Mouse (Mus musculus) forebrain, embryonic 11.5 days (tissue): ENCODE results near the gene Med9. TPM values are rescaled to one million over a fixed set of nuclear protein-coding genes. Genes with fewer than 3 reads are reported as not detected.

Experiments used
- ATAC-seq: fragments of 200-750 bp; cut with Nextera tagmentation; replicated peaks from 2 replicates; pipeline ENCODE4 v1.8.0; 2017; ENCODE audit warnings: moderate TSS enrichment; ENCODE audit not compliant: low FRiP score
- DNase-seq: peaks from one replicate; pipeline ENCODE4 v3.0.0-alpha.2; 2017; ENCODE audit warnings: low spot score
- H3K27ac ChIP-seq: fragments of 300-500 bp; sonication (generic); 2 replicates; pipeline ENCODE4 v1.5.1; 2014; ENCODE audit warnings: low read depth, low read length
- H3K27me3 ChIP-seq: fragments of 300-500 bp; sonication (generic); 2 replicates; pipeline ENCODE4 v1.6.1; 2014; ENCODE audit warnings: mild to moderate bottlenecking, low read length, mixed read lengths; ENCODE audit not compliant: control insufficient read depth, insufficient read depth
- H3K36me3 ChIP-seq: fragments of 300-500 bp; sonication (generic); 2 replicates; pipeline ENCODE4 v1.6.1; 2014; ENCODE audit warnings: mild to moderate bottlenecking, low read length, moderate library complexity, mixed read lengths; ENCODE audit not compliant: control insufficient read depth, insufficient read depth
- H3K4me1 ChIP-seq: fragments of 300-500 bp; sonication (generic); replicated peaks from 2 replicates; pipeline ENCODE4 v1.6.1; 2014; ENCODE audit warnings: low read length, mixed read lengths; ENCODE audit not compliant: control insufficient read depth, insufficient read depth
- H3K4me2 ChIP-seq: fragments of 300-500 bp; sonication (generic); 2 replicates; pipeline ENCODE4 v1.6.1; 2014; ENCODE audit warnings: low read depth, mild to moderate bottlenecking, low read length, moderate library complexity, mixed read lengths; ENCODE audit not compliant: severe bottlenecking
- H3K4me3 ChIP-seq: fragments of 300-500 bp; sonication (generic); 2 replicates; pipeline ENCODE4 v1.5.1; 2014; ENCODE audit warnings: low read depth, low read length
- H3K9ac ChIP-seq: fragments of 300-500 bp; sonication (generic); 2 replicates; pipeline ENCODE4 v1.6.1; 2014; ENCODE audit warnings: low read length
- H3K9me3 ChIP-seq: fragments of 300-500 bp; sonication (generic); 2 replicates; pipeline ENCODE4 v1.6.1; 2016; ENCODE audit warnings: low read length, mixed read lengths; ENCODE audit not compliant: control insufficient read depth
- WGBS: fragments of 180-500 bp; shearing (Covaris S2); extraction: QIAGEN DNeasy Blood & Tissue Kit; methylation state at CpG from one replicate; pipeline ENCODE4 v1.1.7; 2014; 5-methylcytosine and 5-hydroxymethylcytosine counted together
- polyA plus RNA-seq: library from polyadenylated mRNA; unstranded; fragments of >200 nt; fragmentation: Nextera tagmentation; extraction: Ambion mirVana; gene quantifications from 2 replicates; pipeline ENCODE4 v1.2.1, GENCODE M21; 2014

Gene Med9
- polyA plus RNA-seq, 1 experiment from 2014 or later: 51.3 TPM

DNA sequence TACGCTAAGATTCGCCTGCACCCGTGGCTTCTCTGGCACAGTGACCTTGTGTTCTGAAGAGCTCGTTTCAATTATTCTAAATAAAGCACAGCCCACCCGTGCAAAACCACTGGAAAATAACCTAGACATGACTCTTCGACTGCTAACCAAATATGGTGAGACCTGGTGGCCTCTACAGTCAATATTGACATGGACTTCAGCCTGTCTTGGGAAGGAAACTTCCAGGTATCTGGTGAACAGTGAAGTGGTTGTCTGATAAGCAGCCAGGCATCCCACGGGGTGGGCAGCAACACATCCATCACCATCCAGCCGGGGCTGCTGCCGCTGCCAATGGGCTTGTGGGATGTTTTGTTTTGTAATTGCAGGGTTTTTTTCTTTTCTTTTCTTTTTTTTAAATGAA lies 46.3 kb downstream of the Med9 start:
- no peak for ATAC-seq
- Histone ChIP-seq H3K9ac (no peak overlapping the region), H3K27me3 (no peaks in the 10 kb centered on the region), H3K4me2 (no peak overlapping the region), H3K36me3 (no peaks in the 10 kb centered on the region), H3K4me1 (no peaks in the 10 kb centered on the region), H3K27ac (no peak overlapping the region), H3K4me3 (no peak overlapping the region), H3K9me3 (no peaks in the 10 kb centered on the region)
- WGBS: 89% methylated on average over 9 of the region's 9 CpGs
- DNase-seq: no peak

DNA sequence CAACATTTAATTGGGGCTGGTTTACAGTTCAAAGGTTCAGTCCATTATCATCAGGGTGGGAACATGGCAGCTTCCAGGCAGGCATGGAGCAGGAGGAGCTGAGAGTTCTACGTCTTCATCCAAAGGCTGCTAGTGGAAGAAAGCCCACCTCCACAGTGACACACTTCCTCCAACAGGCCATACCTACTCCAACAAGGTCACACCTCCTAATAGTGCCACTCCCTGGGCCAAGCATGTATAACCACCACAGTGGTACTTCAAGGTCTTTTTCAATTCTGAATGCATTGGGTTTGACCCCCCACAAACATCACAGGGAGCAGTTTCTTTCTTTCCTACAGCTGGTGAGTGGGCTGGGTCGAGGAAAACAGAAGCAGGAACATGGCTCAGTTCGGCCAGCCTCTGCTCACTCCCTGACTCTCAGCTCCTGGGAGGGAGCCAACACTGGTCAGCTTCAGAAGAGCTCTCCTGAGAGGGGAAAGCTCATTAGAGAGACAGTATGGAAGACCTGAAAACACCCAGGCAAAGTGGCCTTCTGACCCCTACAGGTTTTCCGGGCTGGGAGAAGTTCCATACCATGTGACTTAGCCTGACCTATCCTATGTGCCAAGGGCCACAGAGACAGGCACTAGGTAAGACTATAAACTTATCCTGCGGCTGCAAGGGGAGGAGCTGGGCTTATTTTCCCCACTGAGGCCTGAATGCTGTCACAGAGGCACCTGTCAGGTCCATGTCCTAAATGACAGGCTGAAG lies 53.4 kb downstream of the Med9 start:
- Histone ChIP-seq H3K27ac (no peak overlapping the region), H3K4me2 (no peak overlapping the region), H3K9ac (no peak overlapping the region), H3K4me3 (no peak overlapping the region), H3K9me3 (no peaks in the 10 kb centered on the region), H3K4me1 (no peaks in the 10 kb centered on the region), H3K27me3 (no peaks in the 10 kb centered on the region), H3K36me3 (no peaks in the 10 kb centered on the region)
- ATAC-seq (no peak), DNase-seq (no peak)
- 86% methylated on average over 5 of the region's 5 CpGs for WGBS

- Histone ChIP-seq H3K4me3 (no peak overlapping the region), H3K4me1 (no peaks in the 10 kb centered on the region), H3K4me2 (no peak overlapping the region), H3K27me3 (no peaks in the 10 kb centered on the region), H3K36me3 (no peaks in the 10 kb centered on the region), H3K9me3 (no peaks in the 10 kb centered on the region), H3K9ac (no peak overlapping the region), H3K27ac (no peak overlapping the region)
- ATAC-seq (no peak), DNase-seq (no peak)
- WGBS: 90% methylated on average over 8 of the region's 8 CpGs
These were observed 55.8 kb downstream of the Med9 start for GRCm38 (mm10) chr11:60003811-60004210.

DNA sequence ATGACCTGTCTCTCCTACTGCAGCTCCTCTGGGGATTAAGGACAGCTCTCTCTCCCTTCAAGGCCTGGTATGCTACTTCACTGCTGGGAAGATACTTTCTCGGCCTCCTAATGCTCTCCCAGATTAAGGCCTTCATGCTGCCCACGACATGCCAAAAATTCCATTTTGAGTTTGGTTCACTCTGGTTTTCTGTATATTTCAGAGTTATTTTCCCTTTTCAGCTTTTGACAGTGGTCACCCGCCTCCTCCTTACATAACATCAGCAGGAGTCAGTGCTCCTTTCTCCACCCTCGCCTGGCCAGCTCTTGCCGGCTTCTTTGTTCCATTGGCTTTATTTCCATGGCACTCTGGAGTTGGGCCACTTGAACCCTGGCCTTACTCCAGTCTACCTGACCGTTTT lies 56.7 kb downstream of the Med9 start:
- H3K4me1 ChIP-seq: peaks cover 4% of the 10 kb centered on the region; the same call in 1 of the 2 replicates
- no peak for DNase-seq
- no peak overlapping the region for H3K27ac ChIP-seq
- no peak overlapping the region for H3K4me3 ChIP-seq
- H3K27me3 ChIP-seq: no peaks in the 10 kb centered on the region
- H3K9me3 ChIP-seq: no peaks in the 10 kb centered on the region
- H3K36me3 ChIP-seq: no peaks in the 10 kb centered on the region
- no peak for ATAC-seq
- H3K4me2 ChIP-seq: no peak overlapping the region
- WGBS: 69% methylated on average over 6 of the region's 6 CpGs
- no peak overlapping the region for H3K9ac ChIP-seq

DNA sequence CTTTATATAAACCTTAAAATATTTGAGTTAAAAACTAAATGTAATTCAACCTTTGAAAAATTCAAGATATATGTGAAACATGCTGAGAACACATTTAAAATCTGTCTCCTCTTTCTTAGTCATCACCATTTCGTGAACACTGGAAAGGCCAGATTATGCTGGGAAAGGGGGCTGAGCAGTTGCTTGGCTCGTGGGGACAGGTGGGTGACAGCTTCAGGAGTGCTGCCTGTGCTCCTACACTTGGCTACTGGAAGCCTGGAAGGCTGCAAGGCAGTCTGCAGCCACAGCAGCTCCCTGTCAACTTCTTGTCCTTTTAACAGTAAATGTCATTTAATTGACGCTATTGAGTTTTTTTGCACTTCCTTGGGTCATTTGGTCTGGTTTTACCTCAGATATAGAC lies 57.9 kb downstream of the Med9 start:
- WGBS: 79% methylated on average over 3 of the region's 3 CpGs
- H3K27ac ChIP-seq: no peak overlapping the region
- H3K9me3 ChIP-seq: no peaks in the 10 kb centered on the region
- no peak overlapping the region for H3K4me3 ChIP-seq
- H3K9ac ChIP-seq: no peak overlapping the region
- no peaks in the 10 kb centered on the region for H3K36me3 ChIP-seq
- H3K27me3 ChIP-seq: no peaks in the 10 kb centered on the region
- peaks cover 6% of the 10 kb centered on the region; the same call in 1 of the 2 replicates for H3K4me1 ChIP-seq
- ATAC-seq (no peak), DNase-seq (no peak)
- no peak overlapping the region for H3K4me2 ChIP-seq

GRCm38 (mm10) chr11:60009451-60009850 lies 61.4 kb downstream of the Med9 start:
- 65% methylated on average over 3 of the region's 3 CpGs for WGBS
- Histone ChIP-seq H3K4me2 (no peak overlapping the region), H3K4me1 (peaks cover 6% of the 10 kb centered on the region; the same call in 1 of the 2 replicates), H3K27me3 (no peaks in the 10 kb centered on the region), H3K4me3 (no peak overlapping the region), H3K27ac (no peak overlapping the region), H3K36me3 (no peaks in the 10 kb centered on the region), H3K9ac (no peak overlapping the region), H3K9me3 (no peaks in the 10 kb centered on the region)
- DNase-seq (no peak), ATAC-seq (no peak)

DNA sequence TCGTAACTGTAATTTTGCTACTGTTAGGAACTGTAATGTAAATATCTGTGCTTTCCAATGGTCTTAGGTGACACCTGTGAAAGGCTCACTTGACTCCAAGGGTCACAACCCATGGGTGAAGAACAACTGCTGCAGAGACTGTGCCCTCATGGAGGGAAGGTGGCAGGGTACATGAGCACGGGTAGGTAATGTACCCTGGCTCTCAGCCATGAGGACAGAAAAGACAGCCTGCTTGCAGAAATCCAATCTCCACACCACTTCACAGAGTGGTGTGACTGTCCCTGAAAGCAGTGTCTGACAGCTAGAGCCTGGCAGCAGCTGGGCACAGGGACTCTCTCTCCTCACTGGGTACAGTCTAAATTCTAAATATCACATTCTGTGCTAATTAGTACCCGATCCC lies 63.5 kb downstream of the Med9 start:
- no peak overlapping the region for H3K4me3 ChIP-seq
- H3K27ac ChIP-seq: no peak overlapping the region
- DNase-seq: no peak
- no peak for ATAC-seq
- no peaks in the 10 kb centered on the region for H3K9me3 ChIP-seq
- H3K36me3 ChIP-seq: no peaks in the 10 kb centered on the region
- H3K4me2 ChIP-seq: no peak overlapping the region
- H3K9ac ChIP-seq: no peak overlapping the region
- WGBS: 86% methylated on average over 3 of the region's 3 CpGs
- H3K4me1 ChIP-seq: peaks cover 6% of the 10 kb centered on the region; the same call in 1 of the 2 replicates
- H3K27me3 ChIP-seq: no peaks in the 10 kb centered on the region

Other genes starting within 250 kb of the Med9 start
- gene Pld6, start 160.6 kb upstream of the Med9 start, polyA plus RNA-seq: 0.72 and 1.3 TPM in 2 replicates
- gene Flcn, start 138.2 kb upstream of the Med9 start, polyA plus RNA-seq: 36.0 and 36.7 TPM in 2 replicates
- gene Nt5m, start 108.8 kb upstream of the Med9 start, polyA plus RNA-seq: 39.1 and 40.5 TPM in 2 replicates
- 251 and 258 TPM in 2 replicates for gene Cops3, start 108.4 kb upstream of the Med9 start, polyA plus RNA-seq
- 1.5 and 1.7 TPM in 2 replicates for gene Rasd1, start 16.7 kb downstream of the Med9 start, polyA plus RNA-seq
- 6.2 and 7.7 TPM in 2 replicates for gene Pemt, start 98.3 kb downstream of the Med9 start, polyA plus RNA-seq
- gene Rai1, start 156.8 kb downstream of the Med9 start, polyA plus RNA-seq: 28.5 and 36.4 TPM in 2 replicates